Mouse (Mus musculus): ENCODE measurements at regions not wholly inside any gene's neighbourhood (a gene's known extent, or its start where the extent isn't known, plus 50 kb on each side); places are given as distances from the start of the nearest gene placed in this dataset.
A peak's percentile ranks its signal among the peaks of the same experiment; 100 is the strongest.

GRCm38 (mm10) chrX:98375437-98375836 is 226.9 kb downstream of the Ar start:
- no peak for DNase-seq (ENCODE audit: low spot score in 2 of 2)

GRCm38 (mm10) chrX:98380247-98380905 is 231.8 kb downstream of the Ar start:
- peak in 1 of 2 experiments; percentile 1 for DNase-seq (ENCODE audit: low spot score in 2 of 2)

GRCm38 (mm10) chrX:98384017-98384416 is 235.4 kb downstream of the Ar start:
- no peak for DNase-seq (ENCODE audit: low spot score in 2 of 2)

- no peak for DNase-seq (ENCODE audit: low spot score in 2 of 2)
These were observed 243.8 kb downstream of the Ar start for GRCm38 (mm10) chrX:98392376-98392775.

- no peak for DNase-seq (ENCODE audit: low spot score in 2 of 2)
These were observed 260.5 kb downstream of the Ar start for GRCm38 (mm10) chrX:98409090-98409489.

GRCm38 (mm10) chrX:98419437-98419836 is 270.9 kb downstream of the Ar start:
- no peak for DNase-seq (ENCODE audit: low spot score in 2 of 2)

- DNase-seq (ENCODE audit: low spot score in 2 of 2) = no peak
These were observed 303.5 kb downstream of the Ar start for GRCm38 (mm10) chrX:98452026-98452425.

- no peak for DNase-seq (ENCODE audit: low spot score in 2 of 2)
These were observed 328.1 kb downstream of the Ar start for GRCm38 (mm10) chrX:98476473-98477254.

Measured in spleen, postnatal 36 days (tissue).